Mouse (Mus musculus) embryonic facial prominence, embryonic 12.5 days (tissue): ENCODE measurements around the gene Ntm. TPM values are rescaled to one million over a fixed set of nuclear protein-coding genes. Genes with fewer than 3 reads are reported as not detected.

ENCODE experiments used
- ATAC-seq: fragments of 200-750 bp; cut with Nextera tagmentation; 2 replicates; pipeline ENCODE4 v1.8.0; 2017; ENCODE audit not compliant: insufficient number of reproducible peaks, insufficient read depth, low FRiP score, low TSS enrichment
- H3K27ac ChIP-seq: fragments of 300-500 bp; sonication (generic); 2 replicates; pipeline ENCODE4 v1.5.1; 2016; ENCODE audit warnings: mild to moderate bottlenecking
- H3K27me3 ChIP-seq: fragments of 300-500 bp; sonication (generic); 2 replicates; pipeline ENCODE4 v1.6.1; 2016; ENCODE audit warnings: mild to moderate bottlenecking, moderate library complexity
- H3K36me3 ChIP-seq: fragments of 300-500 bp; sonication (generic); 2 replicates; pipeline ENCODE4 v1.6.1; 2016; ENCODE audit warnings: mild to moderate bottlenecking
- H3K4me1 ChIP-seq: fragments of 300-500 bp; sonication (generic); 2 replicates; pipeline ENCODE4 v1.6.1; 2016
- H3K4me2 ChIP-seq: fragments of 300-500 bp; sonication (generic); replicated peaks from 2 replicates; pipeline ENCODE4 v1.6.1; 2016; ENCODE audit warnings: mild to moderate bottlenecking, moderate library complexity
- H3K4me3 ChIP-seq: fragments of 300-500 bp; sonication (generic); 2 replicates; pipeline ENCODE4 v1.5.1; 2016; ENCODE audit warnings: mild to moderate bottlenecking
- H3K9ac ChIP-seq: fragments of 300-500 bp; sonication (generic); 2 replicates; pipeline ENCODE4 v1.6.1; 2016; ENCODE audit warnings: mild to moderate bottlenecking, moderate library complexity
- H3K9me3 ChIP-seq: fragments of 300-500 bp; sonication (generic); 2 replicates; pipeline ENCODE4 v1.6.1; 2016; ENCODE audit warnings: mild to moderate bottlenecking, moderate library complexity
- WGBS: fragments of 180-500 bp; shearing (Covaris S2); methylation state at CpG from one replicate; pipeline ENCODE4 v1.1.7; 2016; 5-methylcytosine and 5-hydroxymethylcytosine counted together
- polyA plus RNA-seq: library from polyadenylated mRNA; unstranded; fragments of >200 nt; fragmentation: Nextera tagmentation; extraction: Ambion mirVana; gene quantifications from 2 replicates; pipeline ENCODE4 v1.2.1, GENCODE M21; 2016

Gene Ntm
- polyA plus RNA-seq, 1 experiment from 2014 or later = 23.0 TPM

DNA sequence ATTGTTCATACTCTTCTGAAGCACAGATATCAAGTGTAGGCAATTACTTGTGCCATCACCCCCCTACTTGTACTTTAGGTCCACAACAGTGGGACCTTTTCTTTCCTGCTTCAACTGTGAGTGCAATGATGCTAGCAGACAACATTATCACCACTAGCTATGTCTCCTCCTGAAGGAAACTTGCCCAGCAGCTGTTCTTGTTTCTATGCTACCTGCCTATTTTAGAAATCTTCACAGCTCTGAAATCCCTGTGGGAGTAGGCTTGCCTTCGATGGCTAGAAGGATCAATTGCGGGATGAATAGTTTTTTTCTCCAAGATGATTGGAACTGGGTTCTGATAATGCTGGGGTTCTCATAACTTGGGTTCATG lies 693.7 kb downstream of the Ntm start:
- Histone ChIP-seq H3K9ac (no peak overlapping the region), H3K4me2 (no peak overlapping the region), H3K4me3 (no peak overlapping the region), H3K4me1 (no peaks in the 10 kb centered on the region), H3K27me3 (no peaks in the 10 kb centered on the region), H3K36me3 (no peaks in the 10 kb centered on the region), H3K9me3 (no peaks in the 10 kb centered on the region), H3K27ac (no peak overlapping the region)
- ATAC-seq = no peak
- 89% methylated on average over 2 of the region's 2 CpGs for WGBS

- Histone ChIP-seq H3K4me2 (no peak overlapping the region), H3K9me3 (no peaks in the 10 kb centered on the region), H3K4me1 (no peaks in the 10 kb centered on the region), H3K27ac (no peak overlapping the region), H3K9ac (no peak overlapping the region), H3K4me3 (no peak overlapping the region), H3K36me3 (no peaks in the 10 kb centered on the region), H3K27me3 (no peaks in the 10 kb centered on the region)
- ATAC-seq = no peak
- WGBS = 63% methylated on average over 10 of the region's 10 CpGs
Measured at GRCm38 (mm10) chr9:29268583-29269276, 694.2 kb downstream of the Ntm start.

GRCm38 (mm10) chr9:29267663-29268062 lies 695.3 kb downstream of the Ntm start:
- Histone ChIP-seq H3K27me3 (no peaks in the 10 kb centered on the region), H3K36me3 (no peaks in the 10 kb centered on the region), H3K9me3 (no peaks in the 10 kb centered on the region), H3K4me1 (no peaks in the 10 kb centered on the region), H3K9ac (no peak overlapping the region), H3K4me2 (no peak overlapping the region), H3K4me3 (no peak overlapping the region), H3K27ac (no peak overlapping the region)
- ATAC-seq = no peak
- 49% methylated on average over 3 of the region's 3 CpGs for WGBS

DNA sequence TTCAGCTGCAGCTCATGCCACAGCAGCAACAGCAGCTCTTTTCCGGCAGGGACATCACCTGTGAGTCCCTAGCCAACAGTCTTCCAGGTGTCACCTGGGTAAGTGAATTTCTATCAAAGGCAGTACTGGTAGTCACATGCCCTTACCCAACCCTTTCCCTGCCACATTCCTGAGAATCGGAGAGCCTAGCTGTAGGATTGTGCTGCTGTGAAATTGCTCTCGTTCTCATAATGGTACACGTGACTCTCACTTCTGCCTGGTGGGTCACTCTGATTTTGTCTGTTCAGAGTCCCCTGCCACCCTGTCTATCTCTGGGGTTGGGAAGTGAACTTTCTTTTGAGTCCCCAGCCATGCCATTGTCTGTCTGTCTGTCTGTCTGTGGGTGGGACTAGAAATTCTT lies 697.8 kb downstream of the Ntm start:
- WGBS = 54% methylated on average over 4 of the region's 4 CpGs
- no peak for ATAC-seq
- Histone ChIP-seq H3K4me1 (no peaks in the 10 kb centered on the region), H3K27me3 (no peaks in the 10 kb centered on the region), H3K4me3 (no peak overlapping the region), H3K36me3 (no peaks in the 10 kb centered on the region), H3K9me3 (no peaks in the 10 kb centered on the region), H3K27ac (no peak overlapping the region), H3K9ac (no peak overlapping the region), H3K4me2 (no peak overlapping the region)

DNA sequence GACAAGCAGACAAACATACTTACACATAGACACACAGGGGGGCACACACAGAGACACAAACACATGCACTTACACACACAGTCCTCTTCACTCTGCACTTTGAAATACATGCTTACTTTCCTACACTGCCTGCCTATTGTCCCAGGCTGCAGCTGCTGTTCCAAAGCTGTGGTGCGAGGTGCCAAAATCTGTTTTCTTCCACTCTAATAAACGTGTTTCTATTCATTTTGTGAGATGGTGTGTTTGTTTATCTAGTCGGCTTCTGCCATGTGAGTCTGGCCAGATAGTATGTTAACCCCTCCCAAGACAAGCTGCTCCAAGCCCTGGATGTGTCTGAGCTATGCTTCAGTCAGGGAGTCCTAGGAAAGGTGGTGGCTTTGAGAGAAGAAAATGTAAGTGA lies 700.1 kb downstream of the Ntm start:
- Histone ChIP-seq H3K27ac (no peak overlapping the region), H3K4me3 (no peak overlapping the region), H3K4me1 (no peaks in the 10 kb centered on the region), H3K36me3 (no peaks in the 10 kb centered on the region), H3K9ac (no peak overlapping the region), H3K4me2 (no peak overlapping the region), H3K9me3 (no peaks in the 10 kb centered on the region), H3K27me3 (no peaks in the 10 kb centered on the region)
- 50% methylated on average over 3 of the region's 3 CpGs for WGBS
- ATAC-seq = no peak

- no peak for ATAC-seq
- Histone ChIP-seq H3K4me1 (no peaks in the 10 kb centered on the region), H3K4me2 (no peak overlapping the region), H3K9ac (no peak overlapping the region), H3K4me3 (no peak overlapping the region), H3K27me3 (no peaks in the 10 kb centered on the region), H3K9me3 (no peaks in the 10 kb centered on the region), H3K27ac (no peak overlapping the region), H3K36me3 (no peaks in the 10 kb centered on the region)
- WGBS = 81% methylated on average over 2 of the region's 2 CpGs
Measured at GRCm38 (mm10) chr9:29252866-29253265, 710.1 kb downstream of the Ntm start.

DNA sequence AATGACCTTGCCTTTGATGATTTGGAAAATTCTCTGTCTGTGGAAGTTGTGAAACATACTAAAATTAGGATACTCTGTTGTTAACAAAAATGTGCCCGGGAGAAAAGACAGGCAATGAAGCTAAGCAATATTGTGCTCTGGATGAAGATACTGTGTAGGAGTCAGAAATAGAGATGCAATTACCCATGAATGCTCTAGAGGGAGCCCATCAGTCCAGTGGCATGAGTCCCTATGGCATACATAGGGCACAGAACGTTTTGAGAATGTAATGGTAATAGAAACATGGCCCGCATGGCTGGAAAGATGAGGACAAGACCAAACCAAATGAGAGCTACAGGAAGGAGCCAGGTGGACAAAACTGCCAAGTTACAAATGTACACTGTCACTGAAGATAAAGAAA lies 712.1 kb downstream of the Ntm start:
- no peak for ATAC-seq
- no peak overlapping the region for H3K27ac ChIP-seq
- H3K4me2 ChIP-seq = no peak overlapping the region
- H3K9me3 ChIP-seq = no peaks in the 10 kb centered on the region
- no peaks in the 10 kb centered on the region for H3K36me3 ChIP-seq
- no peak overlapping the region for H3K9ac ChIP-seq
- H3K4me1 ChIP-seq = no peaks in the 10 kb centered on the region
- H3K27me3 ChIP-seq = no peaks in the 10 kb centered on the region
- WGBS = 67% methylated on average over 3 of the region's 3 CpGs
- no peak overlapping the region for H3K4me3 ChIP-seq

DNA sequence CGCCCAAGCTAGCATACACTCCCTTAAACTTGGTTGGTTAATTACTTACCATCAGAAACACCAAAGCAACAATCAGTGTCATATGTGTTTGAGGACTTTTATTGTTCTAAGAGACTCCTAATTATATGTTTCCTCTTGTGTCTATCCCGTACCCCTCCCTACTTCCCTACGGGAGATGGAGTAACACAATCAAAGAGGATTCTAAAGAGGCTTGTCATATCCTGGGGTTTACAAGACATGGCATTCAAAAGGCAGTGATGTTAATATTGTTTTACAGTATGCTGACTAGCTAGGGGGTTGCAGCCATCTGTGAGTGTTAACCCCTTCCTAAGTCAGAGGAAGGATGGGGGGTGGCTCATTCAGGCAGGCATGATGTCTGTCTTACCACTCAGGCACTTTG lies 715.1 kb downstream of the Ntm start:
- Histone ChIP-seq H3K4me3 (no peak overlapping the region), H3K4me1 (no peaks in the 10 kb centered on the region), H3K27ac (no peak overlapping the region), H3K36me3 (no peaks in the 10 kb centered on the region), H3K4me2 (no peak overlapping the region), H3K9ac (no peak overlapping the region), H3K9me3 (no peaks in the 10 kb centered on the region), H3K27me3 (no peaks in the 10 kb centered on the region)
- 57% methylated on average over 3 of the region's 3 CpGs for WGBS
- ATAC-seq = no peak

- no peaks in the 10 kb centered on the region for H3K4me1 ChIP-seq
- no peaks in the 10 kb centered on the region for H3K9me3 ChIP-seq
- ATAC-seq = no peak
- no peaks in the 10 kb centered on the region for H3K36me3 ChIP-seq
- H3K27me3 ChIP-seq = no peaks in the 10 kb centered on the region
- no peak overlapping the region for H3K4me2 ChIP-seq
- no peak overlapping the region for H3K27ac ChIP-seq
- H3K9ac ChIP-seq = no peak overlapping the region
- WGBS = 87% methylated on average over 2 of the region's 2 CpGs
- H3K4me3 ChIP-seq = no peak overlapping the region
Measured at GRCm38 (mm10) chr9:29244006-29244405, 718.9 kb downstream of the Ntm start.

- no peak for ATAC-seq
- Histone ChIP-seq H3K4me2 (no peak overlapping the region), H3K9me3 (no peaks in the 10 kb centered on the region), H3K27ac (no peak overlapping the region), H3K27me3 (no peaks in the 10 kb centered on the region), H3K4me1 (no peaks in the 10 kb centered on the region), H3K4me3 (no peak overlapping the region), H3K9ac (no peak overlapping the region), H3K36me3 (no peaks in the 10 kb centered on the region)
- 72% methylated on average over 8 of the region's 8 CpGs for WGBS
Measured at GRCm38 (mm10) chr9:29242497-29243422, 720.2 kb downstream of the Ntm start.

DNA sequence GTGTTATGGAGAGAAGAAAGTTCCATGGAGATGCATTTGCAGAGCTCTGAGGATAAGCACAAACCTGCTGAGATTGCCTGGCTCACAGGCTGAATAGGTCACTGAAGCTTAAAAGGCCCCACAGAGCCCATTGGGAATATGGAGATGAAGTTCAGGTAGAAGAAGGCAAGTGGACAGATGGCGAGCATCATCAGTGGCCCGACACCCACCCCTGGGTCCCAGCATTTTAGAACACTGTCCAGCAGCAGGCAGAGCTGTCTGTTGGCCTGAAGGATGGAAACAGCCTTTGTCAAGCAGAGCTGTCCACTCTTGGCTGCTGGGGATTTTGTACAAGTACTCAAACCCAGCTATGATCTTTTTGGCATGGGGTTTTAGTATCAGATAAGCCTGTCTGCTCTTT lies 722.1 kb downstream of the Ntm start:
- H3K9ac ChIP-seq = no peak overlapping the region
- no peak overlapping the region for H3K4me2 ChIP-seq
- no peak for ATAC-seq
- H3K36me3 ChIP-seq = no peaks in the 10 kb centered on the region
- H3K27ac ChIP-seq = no peak overlapping the region
- 93% methylated on average over 2 of the region's 2 CpGs for WGBS
- H3K9me3 ChIP-seq = no peaks in the 10 kb centered on the region
- H3K27me3 ChIP-seq = no peaks in the 10 kb centered on the region
- H3K4me3 ChIP-seq = no peak overlapping the region
- H3K4me1 ChIP-seq = no peaks in the 10 kb centered on the region

DNA sequence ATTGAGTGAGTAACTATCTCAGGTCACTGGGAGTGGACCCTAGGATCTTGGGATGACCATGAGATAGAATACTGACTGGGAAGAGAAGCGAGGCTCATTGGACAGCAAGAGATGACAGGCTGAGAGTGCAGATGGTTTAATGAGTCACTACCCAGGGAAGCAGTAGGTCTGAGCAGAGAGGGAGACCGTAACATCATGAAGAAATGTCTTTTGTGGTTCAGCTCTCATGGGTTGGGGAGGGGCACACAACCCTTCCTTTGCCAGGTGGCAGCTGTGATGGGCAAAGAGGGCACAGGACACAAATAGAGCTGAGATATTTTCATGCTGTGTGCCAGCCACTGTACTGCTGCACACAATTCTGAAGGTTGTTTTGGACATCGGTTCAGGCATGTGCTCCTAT lies 724.0 kb downstream of the Ntm start:
- no peak for ATAC-seq
- H3K9ac ChIP-seq = no peak overlapping the region
- H3K4me1 ChIP-seq = no peaks in the 10 kb centered on the region
- H3K27me3 ChIP-seq = no peaks in the 10 kb centered on the region
- no peak overlapping the region for H3K4me2 ChIP-seq
- no peaks in the 10 kb centered on the region for H3K36me3 ChIP-seq
- 91% methylated on average over 3 of the region's 3 CpGs for WGBS
- H3K4me3 ChIP-seq = no peak overlapping the region
- no peaks in the 10 kb centered on the region for H3K9me3 ChIP-seq
- no peak overlapping the region for H3K27ac ChIP-seq
